Mouse (Mus musculus) heart, postnatal 25 days (tissue): ENCODE results near the gene Pcca. TPM values are rescaled to one million over a fixed set of nuclear protein-coding genes. Genes with fewer than 3 reads are reported as not detected.
"Not testable (repeated sequence)": the region's sequence is repeated elsewhere in the genome, so short reads cannot be mapped to it uniquely, and the experiment has no call there.

Source experiments
- DNase-seq: peaks from one replicate; pipeline ENCODE4 v3.0.0; 2022; ENCODE audit warnings: low spot score
- intact Hi-C: fragments of 180-260 bp; cut with DNase I; formaldehyde crosslinking; loops from one replicate; pipeline ENCODE4 v1.15.1; 2025
- total RNA-seq, 2 experiments: library from RNA; stranded (reverse); gene quantifications; 2 replicates each; pipeline ENCODE4 v1.2.3; 2021

Gene Pcca
- total RNA-seq, 2 experiments from 2014 or later: 78.0 to 90.8 TPM

DNA sequence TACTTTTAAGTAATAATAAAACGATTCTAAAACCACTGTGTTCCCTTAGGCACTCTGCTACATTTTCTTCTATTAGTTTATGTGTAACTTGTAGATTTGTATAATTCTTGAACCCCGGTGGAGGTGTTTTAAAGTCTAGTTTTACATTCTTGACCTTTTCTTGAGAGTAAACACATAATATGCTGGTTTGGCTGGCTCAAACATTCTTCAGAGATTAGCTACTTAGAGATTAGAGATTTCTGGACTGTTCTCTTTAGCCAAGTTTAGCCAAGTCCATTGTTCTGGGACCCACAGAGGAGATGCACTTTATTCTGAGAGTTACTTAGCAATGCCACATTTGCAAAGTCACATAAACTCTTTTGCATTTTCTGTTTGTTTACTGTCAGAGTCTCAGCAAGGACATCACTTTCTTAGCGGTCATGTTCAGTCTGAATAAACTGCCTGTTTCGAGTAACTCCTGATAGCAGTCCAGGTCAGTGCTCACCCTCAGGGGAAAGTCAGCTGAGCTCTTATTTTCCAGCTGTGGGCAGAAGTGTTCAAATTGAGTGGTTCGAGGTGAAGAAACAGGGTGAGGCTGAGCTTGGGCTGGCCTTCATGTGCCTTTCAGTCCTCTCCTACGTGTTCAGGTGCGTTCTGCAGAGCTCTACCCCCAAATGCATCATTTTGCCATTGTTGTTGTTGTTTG lies 18.8 kb downstream of the Pcca start:
- intact Hi-C loops: no loop called here
- DNase-seq: no peak

DNA sequence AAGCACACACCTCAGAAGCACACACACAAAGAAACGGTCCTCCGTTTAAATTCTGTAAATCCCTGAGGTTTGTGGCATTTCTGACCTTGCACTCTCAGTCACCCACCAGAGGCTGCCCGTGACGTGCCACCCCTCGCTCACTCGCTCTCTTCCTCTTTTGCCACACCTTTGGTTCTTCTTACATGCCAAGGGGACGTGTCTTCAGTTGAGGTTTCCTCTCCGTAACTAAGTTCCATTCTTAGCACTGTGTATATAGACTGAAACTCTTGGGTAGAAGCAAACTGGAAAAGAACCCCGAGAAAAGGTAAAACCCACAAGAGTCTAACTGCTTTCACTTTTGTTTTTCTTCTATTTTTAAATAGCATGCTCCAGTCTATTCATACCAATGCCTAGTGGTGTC lies 23.2 kb downstream of the Pcca start:
- intact Hi-C loops: no loop called here
- no peak for DNase-seq

DNA sequence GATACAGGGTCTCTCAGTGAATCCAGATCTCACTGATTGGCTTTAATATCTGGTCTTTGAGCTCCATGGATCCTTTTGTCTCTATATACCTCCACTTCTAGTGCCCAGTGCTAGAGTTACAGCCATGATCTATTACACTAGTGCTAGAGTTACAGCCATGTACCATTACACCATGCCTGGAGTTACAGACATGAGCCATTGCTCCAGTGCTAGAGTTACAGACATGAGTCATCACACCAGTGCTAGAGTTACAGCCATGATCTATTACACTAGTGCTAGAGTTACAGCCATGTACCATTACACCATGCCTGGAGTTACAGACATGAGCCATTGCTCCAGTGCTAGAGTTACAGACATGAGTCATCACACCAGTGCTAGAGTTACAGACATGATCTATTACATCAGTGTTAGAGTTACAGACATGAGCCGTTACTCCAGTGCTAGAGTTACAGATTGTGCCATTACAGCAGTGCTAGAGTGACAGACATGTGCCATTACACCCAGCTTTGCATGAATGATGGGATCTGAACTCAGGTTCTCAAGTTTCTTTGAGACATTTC lies 26.8 kb downstream of the Pcca start:
- intact Hi-C loops, DNase-seq: not testable (repeated sequence)

DNA sequence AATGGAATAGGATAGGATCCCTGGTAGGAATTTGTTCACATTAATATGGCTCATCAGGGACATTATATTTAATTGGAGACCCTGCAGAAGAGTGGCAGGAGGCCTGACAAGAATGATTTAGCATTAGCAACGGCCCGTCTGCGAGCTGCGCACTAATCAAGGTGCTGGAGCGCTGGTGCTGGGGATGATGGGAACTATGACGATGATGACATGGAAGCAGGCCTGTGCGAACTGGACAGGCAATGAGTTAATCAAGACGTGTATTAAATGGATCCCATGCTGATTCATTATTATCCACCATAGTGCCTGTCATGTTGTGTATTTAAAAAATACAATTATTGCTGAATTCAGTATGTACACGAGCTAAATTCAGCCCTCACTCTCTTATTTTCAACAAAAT lies 36.7 kb downstream of the Pcca start:
- intact Hi-C loops: loop anchor here (5.0 kb wide), 1 partner anchor 59 kb away; no protein-coding TSS in a partner anchor
- DNase-seq: no peak

DNA sequence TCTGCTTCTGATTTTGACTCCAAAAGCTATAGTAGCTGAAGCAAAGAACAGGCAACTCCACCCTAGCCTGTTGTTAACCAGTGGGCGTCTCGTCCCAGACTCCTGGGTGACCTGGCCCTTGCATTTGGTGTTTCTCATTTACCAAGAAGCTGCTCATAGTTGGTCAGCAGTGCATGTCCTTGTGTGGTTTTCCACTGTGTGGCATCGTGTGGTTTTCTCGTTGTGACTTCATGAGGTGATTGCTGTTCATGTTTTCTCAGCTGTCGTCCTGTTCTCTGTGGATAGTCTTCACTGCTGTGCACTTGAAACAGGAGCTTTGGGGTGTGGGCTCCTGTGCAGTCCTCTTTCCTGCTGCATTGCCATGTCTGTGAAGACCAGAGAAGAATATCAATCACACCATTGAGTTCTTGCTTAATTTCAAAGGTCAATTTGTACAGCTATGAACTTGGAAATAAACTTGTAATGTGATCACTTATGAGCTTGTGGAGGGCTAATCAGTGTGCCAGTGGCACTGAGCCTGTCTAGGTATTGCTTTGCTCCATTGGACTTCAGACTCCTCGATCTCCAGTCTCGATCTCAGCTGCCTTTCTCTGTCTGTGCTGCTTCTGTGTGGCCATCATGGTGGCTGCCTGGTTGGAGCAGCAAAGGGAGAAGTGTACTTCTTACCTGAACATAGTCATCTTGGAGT lies 40.1 kb downstream of the Pcca start:
- intact Hi-C loops: loop anchor here (5.0 kb wide), 1 partner anchor 62 kb away; no protein-coding TSS in a partner anchor
- no peak for DNase-seq

DNA sequence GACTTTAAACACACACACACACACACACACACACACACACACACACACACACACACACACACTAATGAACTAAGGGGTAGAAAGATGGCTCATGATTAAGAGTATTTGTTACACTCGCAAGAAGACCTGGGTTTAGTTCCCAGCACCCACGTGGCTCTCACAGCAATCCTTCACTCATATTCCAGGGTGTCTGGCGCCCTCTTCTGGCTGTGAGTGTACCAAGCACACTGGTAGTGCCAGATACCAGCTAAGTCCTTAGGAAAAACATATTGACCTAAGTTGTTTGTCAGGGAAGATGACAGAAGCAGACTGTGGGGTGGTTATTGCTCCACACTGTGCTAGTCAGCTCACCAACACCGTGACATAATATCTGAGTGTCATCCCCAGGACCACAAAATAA lies 43.7 kb downstream of the Pcca start:
- intact Hi-C loops: no loop called here
- DNase-seq: no peak

DNA sequence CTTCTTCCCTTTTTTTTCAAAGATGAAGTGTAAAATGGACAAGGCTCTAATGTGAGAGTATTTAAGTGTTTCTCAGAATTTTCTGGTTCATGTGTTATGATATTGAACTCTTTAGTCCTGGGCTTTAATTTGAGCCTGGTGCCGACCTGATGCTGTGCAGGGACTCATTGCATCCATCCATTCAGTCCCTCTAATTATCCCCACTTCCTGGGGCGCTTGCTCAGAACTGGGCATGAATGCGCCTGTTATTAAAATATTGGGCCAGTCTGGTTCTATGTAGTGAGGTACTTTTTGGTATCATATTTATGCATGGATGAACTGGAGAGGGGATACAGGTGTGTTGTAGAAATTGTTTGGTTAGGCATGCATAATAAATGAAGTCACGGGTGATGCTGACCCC lies 47.9 kb downstream of the Pcca start:
- intact Hi-C loops: no loop called here
- no peak for DNase-seq

DNA sequence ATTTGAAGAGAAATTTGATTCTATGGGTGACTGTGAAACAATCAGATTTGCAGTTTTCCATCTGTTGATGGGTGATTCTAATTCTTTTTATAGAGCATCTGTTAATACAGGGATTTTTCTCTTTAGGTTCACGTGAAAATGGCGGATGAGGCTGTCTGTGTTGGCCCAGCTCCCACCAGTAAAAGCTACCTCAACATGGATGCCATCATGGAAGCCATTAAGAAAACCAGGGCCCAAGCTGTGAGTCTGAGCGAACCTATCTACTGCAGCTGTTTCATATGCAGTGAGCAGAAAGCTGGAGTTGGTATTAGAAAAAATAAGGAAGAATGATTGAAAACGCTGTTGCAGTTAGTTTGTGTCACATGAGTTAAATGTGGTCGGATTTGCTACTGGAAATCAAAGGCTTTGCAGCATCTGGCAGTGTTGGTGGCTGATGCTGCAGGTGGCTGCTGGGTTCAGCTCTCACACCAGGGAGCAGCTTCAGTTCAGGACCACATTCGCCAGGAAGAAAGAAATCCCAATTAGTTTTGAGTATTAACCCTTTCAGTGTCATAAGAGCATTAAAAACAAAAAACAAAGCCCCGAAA lies 48.5 kb downstream of the Pcca start:
- no peak for DNase-seq
- intact Hi-C loops: no loop called here

DNA sequence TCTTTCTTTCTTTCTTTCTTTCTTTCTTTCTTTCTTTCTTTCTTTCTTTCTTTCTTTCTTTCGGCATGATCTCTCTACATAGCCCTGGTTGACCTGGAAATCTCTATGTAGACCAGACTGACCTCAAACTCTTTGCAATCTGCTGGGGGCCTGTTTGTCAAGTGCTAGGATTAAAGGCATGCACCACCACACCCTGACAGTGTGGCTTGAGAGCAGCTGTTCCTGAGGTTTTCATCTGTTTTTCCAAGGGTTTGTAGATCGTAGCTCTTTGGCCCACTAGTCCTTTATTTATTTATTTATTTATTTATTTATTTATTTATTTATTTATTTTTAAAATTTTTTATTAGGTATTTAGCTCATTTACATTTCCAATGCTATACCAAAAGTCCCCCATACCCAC lies 50.0 kb downstream of the Pcca start:
- intact Hi-C loops, DNase-seq: not testable (repeated sequence)

DNA sequence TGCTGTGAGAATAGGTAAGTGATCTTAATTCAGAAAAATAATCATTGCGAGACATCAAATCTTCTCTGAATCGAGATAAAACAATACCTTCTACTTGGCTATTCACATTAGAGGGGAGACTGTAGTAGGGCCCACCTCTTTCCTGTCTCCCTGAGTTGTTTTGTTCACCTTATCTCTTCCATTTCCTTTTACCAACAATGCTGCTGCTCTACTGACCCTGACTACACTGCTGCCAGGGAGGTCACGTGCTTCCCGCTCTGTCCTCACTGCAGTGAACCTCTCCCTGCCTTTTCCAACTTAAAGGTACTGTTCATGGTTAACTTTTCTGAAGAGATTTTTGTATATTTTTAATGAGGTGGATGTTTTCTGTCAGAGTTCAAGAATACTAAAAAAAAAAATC lies 52.8 kb downstream of the Pcca start:
- intact Hi-C loops: no loop called here
- no peak for DNase-seq

DNA sequence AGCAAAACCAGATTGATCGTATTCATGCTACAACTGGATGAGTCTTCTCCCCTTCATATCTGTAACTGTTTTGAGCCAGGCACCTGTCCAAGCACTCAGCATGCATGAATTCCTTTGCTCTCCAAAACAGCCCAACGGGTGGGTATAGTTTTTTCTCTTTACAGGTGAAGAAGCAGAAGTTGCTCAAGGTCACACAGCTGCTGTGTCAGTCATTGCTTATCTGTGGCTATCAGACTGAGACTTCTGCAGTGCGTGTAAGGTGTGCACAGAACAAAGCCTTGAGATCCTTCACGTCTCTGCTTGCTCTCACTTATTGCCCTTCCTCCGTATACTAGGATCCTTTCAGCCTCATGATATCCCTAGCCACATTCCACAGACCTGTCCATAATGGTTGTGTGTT lies 63.4 kb downstream of the Pcca start:
- intact Hi-C loops: no loop called here
- no peak for DNase-seq

DNA sequence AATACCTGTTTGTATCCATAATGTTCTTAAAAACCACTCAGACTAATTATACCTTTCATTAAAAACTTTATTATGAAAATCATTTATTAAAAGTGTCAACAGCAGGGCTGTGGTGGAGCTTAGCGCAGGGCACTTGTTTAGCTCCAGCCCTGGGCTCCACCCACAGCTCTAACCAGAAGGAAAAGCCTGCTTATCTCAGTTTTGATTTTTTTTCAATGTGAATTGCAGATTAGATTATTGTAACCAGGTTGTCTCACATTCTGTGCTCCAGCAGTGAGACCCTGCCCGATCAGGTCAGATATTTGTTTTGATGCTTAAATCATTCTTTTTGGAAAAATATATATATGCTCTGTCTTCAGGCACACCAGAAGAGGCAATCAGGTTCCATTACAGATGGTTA lies 64.7 kb downstream of the Pcca start:
- intact Hi-C loops: no loop called here
- DNase-seq: no peak

DNA sequence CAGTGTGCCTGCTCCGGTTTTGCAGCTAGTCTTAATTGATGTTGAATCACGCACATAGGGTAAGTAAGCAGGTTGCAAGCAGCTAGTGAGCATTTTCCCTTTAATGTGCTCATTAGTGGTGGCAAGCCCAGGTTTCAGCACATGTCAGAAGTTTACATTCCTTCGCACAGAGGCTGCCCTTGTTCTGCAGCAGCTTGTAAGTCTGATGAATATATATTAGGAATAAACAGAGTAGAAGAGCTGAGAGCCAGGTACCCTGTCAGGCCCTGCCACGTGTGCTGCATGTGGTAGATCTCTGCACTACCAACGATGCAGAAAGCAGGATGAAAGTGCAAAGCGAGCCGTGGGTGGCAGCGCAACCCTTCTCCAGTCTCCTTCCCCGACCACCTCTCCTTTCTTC lies 65.7 kb downstream of the Pcca start:
- intact Hi-C loops: no loop called here
- no peak for DNase-seq

DNA sequence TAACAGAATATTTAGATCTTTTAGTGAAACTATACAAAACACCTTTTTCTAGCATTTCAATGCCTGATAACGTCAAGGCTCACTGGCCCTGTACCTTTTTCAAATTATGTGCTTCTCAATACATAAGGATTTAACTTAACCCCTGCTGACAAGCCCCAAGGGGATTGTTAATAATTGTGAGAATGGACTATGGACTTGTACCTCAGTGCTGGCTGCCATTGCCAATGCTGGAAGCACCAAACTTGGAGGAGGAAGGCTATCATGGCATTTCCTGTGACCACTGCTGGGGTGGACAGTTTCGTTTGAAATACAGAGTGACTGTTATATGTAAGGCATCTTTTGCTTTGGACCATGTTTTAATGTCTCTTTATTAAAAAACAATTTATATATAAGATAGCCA lies 68.6 kb downstream of the Pcca start:
- DNase-seq: no peak
- intact Hi-C loops: no loop called here

DNA sequence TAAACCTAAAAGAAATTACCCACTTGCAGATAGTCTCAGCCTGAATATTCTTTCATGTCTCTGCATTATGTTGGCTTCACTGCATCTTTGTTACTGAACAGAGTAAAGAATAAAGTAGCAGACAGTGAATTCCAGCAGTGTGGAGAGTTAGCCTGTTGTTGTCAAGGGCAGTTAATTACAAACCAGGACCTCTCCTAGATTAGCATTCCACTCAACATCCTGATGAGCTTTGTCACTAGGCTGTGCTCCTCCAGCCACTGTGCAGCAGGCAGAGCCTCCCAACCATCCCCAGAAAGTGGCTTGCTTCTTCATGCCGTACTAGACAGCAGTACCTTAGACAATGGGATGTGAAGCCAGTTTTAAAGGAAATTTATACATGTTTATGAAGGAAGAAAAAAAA lies 72.4 kb downstream of the Pcca start:
- DNase-seq: no peak

DNA sequence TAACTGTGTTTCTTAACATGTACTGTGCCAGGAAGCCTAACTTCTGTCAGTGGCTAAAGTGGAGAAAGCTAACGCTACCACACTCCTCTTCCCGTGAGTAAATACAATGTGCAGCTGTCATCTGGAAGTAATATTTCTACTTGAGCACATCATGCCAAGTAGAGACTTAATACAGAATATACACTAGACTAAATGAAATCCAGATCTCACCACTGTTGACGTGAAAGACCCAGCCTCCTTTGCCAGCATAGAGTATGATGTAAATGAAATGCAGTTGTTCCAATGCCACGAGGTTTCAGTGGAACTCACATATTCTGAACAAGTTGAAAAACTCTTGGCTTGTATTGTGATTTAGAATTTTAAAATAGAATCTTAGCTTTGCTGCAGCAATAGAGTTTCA lies 73.3 kb downstream of the Pcca start:
- intact Hi-C loops: no loop called here
- DNase-seq: no peak

More for the DNA sequence above, 72.4 kb downstream of the Pcca start:
- intact Hi-C loops: no loop called here

DNA sequence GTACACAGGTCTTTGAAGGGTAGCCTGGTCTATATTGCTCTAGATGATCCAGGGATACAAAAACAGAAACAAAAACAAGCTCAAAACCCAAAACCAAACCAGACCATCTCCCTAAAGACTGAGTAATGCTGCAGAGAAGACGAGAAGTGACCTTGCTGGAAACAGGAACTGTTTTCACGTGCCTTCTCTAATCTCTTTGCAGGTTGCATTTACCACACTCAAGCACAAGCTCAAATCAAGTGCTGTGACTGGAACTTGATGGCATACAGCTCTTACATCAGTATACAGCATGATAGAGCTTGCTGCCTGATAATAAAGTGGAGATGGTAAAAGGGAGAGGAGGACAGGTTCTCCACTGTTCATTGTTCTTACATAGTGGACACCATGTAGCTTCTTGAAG lies 74.2 kb downstream of the Pcca start:
- DNase-seq: no peak
- intact Hi-C loops: no loop called here

DNA sequence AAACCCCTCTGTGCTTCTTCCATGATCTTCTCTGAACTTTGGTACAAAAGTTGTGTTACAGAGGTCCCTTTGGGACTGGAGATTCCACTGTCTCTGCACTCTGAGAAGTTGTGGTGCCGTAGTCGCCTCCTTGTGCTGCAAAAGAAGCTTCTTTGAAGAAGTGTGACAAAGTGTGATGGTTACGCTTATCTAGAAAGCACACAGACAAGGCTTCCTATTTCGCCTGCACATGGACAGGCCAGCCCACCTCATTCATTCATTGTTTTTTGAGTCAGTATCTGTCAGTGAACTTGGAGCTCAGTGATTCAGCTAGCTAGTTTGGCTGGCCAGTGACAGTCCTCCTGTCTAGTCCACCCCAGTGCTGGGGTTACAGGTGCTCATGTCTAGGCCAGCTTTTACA lies 76.9 kb downstream of the Pcca start:
- intact Hi-C loops: no loop called here
- no peak for DNase-seq

DNA sequence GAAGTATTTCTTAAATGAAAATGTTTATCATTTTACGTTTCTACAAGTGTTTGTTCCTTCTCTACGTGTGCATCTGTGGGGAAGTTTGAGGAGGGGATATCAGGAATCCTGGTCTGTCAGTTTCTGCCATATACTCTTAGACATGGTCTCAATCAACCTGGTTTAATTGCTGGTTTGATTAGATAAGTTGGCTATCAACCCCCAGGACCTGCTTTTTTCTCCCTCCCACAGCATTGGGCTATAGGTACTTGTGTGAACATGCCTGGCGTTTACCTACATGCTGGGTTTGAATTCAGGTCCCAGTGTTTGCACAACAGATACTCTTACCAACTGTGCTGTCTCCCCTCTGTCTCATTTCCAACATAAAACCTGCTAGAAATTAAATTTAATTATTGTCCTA lies 78.2 kb downstream of the Pcca start:
- intact Hi-C loops: no loop called here
- DNase-seq: no peak

DNA sequence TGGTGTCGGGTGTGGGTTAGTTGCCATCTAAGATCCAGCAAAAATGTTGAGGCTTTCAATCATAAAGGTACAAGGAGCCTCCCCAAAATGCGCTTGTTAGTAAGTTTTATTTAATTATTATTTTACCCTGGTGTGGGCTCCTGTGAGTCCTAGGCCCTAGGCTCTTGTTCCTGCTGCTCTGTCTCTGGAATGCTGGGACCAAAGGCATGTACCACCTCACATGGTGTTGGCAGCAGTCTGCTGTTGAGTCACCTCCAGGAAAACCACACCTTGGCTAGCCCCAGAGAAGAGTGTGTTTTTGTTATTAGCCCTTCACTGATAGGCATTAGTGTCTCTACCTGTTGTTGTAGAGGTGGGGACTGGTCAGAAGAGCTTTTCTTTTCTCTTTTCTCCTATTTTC lies 83.5 kb downstream of the Pcca start:
- no peak for DNase-seq
- intact Hi-C loops: no loop called here

DNA sequence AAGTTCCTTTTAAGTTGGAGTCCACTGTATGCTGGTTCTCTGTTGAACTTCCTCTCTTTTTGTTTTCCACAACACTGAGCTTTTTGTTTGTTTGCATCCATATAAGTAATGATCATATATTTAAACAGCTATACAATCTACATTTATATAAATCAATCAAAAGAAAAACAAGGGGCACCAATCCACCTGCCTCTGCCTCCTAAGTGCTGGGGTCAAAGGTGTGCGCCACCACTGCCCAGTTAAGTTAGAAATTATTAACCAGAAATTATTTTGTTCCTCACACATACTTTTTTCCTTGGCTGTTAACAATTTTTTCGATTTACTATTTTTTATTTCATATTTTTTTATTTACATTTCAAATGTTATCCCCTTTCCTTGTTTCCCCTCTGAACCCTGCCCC lies 99.3 kb downstream of the Pcca start:
- no peak for DNase-seq
- intact Hi-C loops: loop anchor here (10.0 kb wide), 1 partner anchor 99 kb away; the partner anchor contains the start of gene Pcca
